Mouse (Mus musculus): ENCODE results near the gene Casp6.

DNA sequence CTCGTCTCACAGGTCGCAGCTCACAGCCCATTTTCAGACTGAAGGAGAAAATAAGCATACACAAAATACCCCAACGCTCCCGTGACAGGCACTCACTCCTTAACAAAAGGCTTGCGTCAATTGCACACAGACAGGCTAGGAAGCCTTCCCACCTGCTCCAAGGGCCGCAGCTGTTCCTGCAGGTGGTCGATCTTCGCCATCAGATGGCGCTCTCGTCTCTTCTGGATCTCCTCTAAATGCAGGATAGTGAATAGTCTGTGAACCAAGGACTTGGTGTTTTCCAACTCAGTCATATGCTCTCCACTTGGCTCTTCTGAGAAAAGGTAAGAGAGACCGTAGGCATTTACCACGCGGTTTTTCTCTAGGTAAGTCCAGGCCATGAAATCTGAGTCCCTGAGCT is 17.2 kb downstream of the Casp6 start:
- no peak for TF ChIP-seq EP300 (IDR thresholded peaks at IDR 0.05; ENCODE audit: insufficient read depth, low read depth, low read length)
- no peak for TF ChIP-seq POLR2A (IDR thresholded peaks at IDR 0.05; ENCODE audit: insufficient read depth, low read depth, low read length)
- peak; percentile 87 for TF ChIP-seq CTCF (IDR thresholded peaks at IDR 0.05)

All from heart, adult 2 months (tissue).